Mouse (Mus musculus): ENCODE measurements around the gene Pafah1b2.

Gene Pafah1b2

DNA sequence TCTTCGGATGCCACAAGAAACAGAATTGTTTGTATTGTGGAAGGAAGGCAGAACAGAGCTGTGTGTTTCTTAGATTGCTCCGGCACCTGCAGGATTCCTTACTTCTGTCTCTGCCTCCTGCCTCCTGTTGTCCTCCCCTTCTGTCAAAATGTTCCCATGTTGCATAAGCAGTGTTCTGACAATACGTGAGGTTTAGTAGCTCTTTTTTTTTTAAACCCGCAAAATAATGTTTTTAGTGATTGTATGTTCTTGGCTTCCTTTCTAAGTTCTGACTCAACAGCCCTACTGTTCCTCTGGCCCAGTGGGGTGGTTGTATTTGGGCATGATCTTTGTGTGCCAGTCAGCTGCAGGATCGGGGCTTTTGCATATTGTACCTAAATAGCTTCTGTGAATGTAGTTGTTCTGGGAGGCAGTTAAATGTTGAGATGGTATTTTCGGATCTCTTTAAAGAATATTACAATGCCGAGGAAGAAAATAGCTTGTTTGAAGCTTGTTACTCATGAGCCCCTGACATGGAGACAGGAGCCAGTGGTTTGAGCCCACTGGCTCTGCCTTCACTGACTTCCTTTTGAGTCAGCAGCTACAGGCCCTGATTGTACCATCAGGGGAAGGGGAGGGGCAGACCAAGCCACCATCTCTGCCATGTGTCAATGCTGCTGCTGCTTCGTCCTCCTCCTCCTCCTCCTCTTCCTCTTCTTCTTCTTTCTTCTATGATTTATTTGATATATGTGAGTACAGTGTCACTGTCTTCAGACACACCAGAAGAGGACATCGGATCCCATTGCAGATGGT is 13.8 kb upstream of the Pafah1b2 start:
- DNase-seq, result no peak

DNA sequence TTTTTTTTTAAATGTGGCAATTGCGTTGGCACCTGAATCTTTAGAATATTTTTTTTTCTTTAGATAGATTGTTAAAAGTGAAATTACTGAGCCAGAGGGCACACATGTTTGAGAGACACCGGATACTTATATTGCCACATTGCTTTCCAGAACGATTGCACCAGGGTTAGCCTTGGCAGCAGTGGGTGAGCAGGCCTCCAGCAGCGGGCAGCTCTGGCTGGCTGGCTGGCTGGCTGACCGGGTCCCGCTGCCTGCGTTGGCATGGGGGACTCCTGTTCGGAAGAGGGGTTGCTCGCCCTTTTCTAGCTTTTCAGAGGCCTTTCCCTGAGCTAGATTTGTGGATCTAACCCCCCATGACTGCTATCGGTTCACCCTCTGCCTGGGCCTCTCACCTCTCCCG is 11.1 kb upstream of the Pafah1b2 start:
- DNase-seq, result no peak

DNA sequence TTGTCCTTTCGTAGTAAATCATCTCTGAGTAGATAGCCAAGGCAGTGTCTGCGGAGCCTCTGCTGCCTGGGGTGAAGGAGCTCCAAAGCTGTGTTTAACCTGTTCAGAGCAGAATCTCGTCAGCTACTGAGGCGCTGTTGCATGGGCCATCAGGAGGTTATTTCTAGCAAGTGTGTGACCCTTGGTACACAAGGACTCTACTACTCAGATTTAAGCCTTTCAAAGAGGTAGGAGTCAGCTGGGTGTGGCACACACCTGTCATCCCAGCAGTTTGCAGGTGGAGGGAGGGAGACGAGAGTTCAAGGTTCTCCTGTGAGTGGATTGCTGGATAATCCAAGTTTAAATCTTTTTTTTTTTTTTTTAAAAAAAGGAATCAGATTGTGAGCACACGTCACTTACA is 7.5 kb upstream of the Pafah1b2 start:
- no peak for DNase-seq

DNA sequence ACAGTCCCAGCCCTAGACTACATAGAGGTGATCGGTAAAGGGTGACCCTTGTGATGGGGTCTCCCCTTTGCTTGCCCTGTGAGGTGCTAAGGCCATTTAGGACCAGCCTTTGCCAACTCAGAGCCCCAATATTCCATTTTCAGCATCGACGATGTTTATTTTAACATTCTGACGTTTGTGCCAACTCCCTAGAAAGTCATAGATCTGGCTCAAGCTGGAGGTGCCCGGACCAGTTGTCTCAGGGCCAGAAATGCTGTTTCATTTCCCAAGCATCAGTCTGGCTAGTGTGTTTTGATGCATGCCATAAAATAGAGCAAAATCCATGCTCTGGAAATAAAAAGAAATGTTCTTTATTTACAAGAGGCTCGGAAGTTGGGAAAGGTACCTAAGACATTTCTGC is 5.8 kb upstream of the Pafah1b2 start:
- DNase-seq, result no peak

DNA sequence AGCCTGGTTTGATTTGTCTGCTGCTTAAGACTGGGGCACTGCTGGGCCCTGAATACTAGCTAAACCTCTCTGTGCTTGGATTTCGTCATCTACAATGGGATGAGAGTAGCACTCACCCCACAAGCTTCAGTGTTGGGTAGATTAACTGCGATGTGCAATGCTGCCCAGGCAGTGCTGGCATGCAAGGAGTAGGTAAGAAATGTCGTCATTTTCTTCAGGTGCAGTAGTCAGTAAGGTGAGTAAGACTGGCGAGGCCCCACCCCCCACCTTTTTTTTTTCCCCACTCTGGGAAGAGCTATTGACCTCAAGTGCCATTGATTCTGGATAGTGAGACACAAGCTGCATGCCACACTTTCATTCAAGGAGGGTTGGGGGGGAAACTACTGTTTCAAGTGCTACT is 3.9 kb upstream of the Pafah1b2 start:
- DNase-seq, result no peak

DNA sequence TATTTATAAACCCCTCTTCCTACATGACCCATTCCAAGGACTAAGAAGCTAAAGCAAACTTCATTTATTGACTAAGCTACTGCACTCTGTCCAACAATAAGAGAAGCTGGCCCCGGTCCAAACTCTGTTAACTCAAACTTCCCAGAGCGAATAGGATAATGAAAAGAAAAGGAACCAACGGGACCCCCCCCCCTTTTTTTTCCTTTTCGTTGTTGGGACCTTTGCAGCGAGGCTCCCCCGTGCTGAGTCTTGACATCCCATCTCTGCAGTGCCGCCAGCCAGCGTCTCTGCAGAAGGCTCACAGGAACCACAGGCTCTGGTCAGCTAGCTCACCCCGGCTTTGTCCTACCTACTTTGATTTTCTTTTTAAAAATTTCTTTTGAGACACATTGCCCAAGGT is 3.3 kb upstream of the Pafah1b2 start:
- no peak for DNase-seq

DNA sequence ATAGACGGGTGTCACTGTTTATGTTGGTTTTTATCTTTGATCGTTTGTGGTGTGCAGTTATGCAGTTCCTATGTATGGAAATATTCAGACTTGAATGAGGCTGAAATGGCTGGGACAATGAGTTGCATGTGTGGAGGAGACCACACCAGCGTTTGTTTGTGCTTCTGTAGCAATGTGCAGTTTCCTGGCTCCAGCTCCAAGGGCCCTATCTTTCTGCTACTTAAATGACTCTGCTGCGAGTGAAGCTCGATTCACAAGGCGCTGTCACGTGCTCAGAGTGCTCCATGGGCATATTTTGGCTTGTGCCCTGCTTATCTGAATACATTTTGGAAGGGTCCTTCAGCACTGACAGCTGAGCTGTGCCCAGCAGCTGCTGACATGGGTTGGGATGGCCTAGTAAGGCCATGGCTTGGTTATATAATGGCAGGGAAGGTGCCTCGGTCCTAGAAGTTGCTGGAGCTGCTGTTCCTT is 2.6 kb upstream of the Pafah1b2 start:
- no peak for DNase-seq

DNA sequence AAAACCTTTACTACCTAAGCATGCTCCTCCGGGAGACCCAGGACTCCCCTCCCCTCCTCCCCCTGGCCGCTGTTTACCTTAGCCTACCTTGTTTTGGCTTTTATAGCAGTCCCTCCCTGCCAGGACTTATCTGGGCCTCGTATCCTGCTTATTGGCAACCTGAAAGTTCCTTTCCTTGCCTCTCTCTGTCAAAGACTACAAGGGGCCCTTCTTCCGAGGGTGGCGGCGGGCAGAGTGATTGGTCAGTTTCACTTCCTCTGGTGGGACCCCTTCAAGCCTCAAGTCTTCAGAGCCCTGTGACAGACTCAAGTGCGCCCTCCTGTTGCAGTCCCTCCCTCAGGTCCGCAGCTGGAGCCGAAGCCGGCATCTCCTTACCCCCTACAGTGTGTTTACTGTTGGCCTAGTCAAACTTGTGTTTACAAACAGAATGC is 1.8 kb upstream of the Pafah1b2 start:
- DNase-seq, result peak; percentile 82 to 84

DNA sequence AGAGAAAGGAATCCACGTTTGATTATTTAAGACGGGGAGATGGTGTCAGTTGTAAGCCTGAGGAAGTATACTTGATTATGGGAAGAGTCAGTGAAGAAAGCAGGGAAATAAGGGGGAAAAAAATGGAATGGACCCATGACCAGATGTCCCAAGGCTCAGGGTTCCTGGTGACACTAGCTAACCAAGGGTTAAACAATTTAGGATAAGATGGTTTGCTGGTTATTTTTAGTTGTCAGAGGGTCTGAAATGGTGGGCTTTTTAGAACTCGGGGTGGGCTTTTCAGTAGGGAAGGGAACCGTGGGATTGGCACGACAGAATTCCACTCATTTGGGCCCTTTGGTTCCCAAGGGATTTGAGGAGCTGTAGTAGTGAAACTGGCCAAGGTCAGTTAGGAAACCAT is 1.1 kb upstream of the Pafah1b2 start:
- DNase-seq, result no peak

DNA sequence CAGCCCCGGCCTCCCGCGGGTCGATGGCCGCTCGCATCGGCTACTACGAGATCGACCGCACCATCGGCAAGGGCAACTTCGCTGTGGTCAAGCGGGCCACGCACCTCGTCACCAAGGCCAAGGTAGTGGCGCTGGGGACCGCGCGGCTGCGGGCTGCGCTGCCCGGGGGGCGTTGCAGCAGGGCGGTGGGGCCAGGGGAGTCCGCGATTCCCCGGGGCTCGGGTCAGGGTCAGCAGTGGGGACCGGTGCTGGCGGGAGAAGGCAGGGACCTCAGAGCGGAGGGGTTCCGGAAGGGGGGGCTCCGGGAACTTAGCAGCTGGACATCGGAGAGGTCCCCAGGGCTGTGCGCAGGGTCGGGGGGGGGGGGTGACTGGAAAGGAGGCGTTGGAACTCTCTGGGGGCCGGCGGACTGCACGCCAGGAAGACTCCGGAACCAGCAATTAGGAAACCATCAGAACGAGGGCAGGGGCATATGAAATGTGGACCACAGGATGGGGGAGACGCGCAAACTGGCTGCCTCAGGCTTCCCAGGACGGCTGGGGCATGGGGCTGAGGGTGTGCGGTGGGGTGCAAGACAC is 608 bp upstream of the Pafah1b2 start:
- DNase-seq, result peak; percentile 27 to 32

DNA sequence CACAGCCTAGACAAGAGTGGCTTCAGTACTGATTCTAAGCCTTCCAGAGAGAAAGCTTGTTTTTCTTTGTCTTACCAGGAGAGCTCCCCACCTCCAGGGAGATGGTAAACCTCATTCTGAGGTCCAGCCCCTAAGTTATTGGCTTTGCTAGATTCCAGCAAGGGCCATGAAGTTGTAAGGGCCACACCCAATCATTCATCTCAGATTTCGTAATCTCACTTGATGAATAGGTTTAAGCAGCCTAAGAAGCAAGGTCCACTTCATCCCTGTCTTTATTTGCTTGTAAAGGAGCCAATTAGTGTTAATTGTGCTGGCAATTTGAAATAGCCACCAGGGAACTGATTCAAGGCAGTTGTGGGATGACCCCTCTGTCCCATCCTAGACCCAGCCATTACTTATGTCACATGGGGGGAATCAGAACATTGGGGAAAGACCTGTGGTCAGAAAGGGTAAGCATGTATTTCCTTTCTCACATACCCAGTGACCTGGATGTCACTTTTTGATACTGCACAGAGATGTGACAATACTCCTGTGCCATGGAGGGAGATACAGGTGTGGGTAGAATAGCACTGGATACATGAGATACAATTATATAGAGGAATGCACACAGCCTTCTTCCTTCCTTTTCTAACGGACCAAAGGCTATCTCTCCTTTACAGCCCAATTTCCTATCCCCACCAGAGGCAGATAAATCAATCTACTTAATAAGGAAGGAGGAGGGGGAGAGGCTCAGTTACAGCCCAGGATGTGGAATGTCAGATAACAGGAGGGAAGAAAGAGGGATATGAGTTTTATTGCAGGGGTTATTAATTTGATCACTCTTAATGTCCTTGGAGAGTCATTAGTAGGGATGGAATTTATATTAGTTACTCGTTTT is 1.2 kb downstream of the Pafah1b2 start:
- no peak for DNase-seq

DNA sequence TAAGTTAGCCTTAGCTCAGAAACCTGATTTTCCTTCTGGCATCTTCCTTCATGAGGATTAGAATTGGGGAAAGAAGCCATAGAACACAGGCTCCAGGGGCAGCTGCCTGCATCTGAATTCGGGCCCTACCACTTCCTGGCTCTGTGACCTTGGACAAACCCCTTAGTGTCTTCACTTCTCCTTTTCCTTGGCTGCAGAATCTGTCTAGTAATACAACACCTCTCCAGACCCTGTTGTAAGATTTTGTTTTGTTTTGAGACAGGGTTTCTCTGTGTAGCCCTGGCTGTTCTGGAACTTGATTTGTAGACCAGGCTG is 2.9 kb downstream of the Pafah1b2 start:
- DNase-seq, result peak; percentile 61 to 66

DNA sequence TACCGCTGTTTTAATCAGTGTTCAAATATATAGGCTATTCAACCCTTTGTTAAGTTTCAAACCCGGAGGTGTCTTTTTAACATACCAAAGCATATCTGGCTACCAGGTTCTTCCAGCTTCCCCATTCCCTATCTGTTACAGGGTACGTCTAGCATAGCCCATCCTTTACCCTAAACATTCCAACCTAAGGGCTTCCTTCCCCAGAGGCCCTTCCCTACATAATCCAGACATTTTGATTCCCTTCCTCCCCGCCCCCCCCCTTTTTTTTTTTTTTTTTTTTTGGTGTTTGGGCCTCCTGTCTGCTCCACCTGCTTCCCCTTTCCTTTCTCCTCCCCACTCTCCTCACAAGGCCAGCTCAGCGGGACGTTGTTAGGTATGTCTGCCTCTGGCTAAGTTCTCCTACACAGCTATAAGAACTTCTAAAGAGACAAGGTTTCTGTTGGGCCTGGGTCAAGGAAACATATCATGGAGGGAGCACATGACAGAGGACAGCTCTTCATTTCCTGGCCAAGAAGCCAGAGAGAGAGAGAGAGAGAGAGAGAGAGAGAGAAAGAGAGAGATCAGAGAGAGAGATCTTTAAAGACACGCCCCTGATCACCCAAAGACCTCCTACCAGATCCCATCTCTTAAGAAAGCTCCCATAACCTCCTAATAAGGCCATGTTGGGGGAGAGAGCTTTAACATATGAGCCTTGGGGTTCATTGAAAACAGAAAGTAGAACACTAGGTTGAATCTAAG is 3.4 kb downstream of the Pafah1b2 start:
- DNase-seq, result no peak

DNA sequence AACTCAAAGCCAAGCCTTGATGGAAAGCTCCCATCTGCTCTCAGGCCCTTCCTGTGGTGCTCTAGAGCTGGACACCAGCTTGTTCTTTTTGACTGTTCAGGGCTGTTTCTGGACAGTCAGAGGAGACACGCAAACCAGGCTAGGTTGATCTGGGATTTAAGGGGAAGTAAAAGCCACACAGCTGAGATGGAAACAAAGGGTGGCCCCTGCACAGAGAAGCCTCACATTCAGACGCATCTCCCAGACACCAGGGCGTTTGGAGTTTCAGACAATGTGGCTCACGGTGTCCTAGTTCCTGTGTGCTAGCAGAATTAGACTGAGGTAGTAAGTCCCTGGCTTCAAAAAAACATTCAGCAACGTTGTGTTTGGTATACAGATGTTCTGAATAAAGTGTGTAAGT is 6.3 kb downstream of the Pafah1b2 start:
- no peak for DNase-seq

DNA sequence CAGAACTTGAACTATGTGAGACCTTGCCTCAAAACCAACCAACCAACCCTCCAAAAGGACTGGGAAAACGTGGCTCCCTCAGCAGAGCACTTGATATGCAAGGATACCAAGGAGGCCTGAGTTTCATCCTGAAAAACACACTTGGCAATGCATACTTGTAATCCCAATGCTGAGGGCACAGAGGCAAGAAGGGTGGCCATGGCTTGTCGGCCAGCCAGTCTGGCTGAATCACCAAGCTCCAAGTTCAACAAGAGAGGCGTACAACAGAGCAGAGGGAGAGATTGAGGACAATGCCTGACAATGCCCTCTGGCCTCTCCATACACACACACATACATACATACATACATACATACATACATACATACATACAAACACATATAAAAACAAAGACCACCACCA is 8.0 kb downstream of the Pafah1b2 start:
- no peak for DNase-seq

DNA sequence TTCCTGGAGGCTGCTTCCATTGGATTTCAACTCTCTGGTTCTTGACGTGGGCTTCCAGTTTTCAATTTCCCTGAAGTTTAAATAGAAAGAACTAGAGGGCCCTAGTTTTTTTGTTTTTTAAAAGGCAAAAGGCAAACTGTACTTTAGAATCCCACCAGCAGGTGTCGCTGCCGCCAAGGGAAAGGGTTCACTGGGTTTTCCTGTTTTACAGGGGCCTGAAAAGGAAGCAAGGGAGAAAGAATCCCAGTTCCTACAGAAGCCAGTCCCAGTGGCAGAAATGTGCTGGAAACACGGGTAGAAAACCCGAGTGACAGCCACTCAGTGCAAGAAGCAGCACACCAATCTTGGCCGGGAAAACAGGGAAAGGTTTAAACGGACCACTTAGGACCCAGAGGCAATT is 8.8 kb downstream of the Pafah1b2 start:
- peak; percentile 79 to 81 for DNase-seq

DNA sequence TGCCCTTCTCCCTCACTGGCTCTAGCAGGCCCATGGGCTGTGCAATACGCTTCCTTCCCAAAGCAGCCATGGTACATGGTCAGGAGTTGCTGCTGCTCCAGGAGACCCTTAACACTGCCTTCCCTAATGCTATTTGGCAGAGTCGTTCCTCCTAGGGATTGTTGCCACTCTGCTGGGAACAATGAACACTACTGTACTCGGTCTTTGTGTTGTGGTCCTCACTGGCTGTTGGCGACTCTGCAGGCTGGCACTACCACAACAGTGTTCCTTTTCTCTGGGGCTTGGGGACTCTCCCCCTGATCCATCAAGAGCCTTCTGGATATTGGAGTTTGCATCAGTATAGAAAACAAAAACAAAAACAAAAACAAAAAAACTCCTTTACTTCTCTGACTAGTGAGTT is 13.5 kb downstream of the Pafah1b2 start:
- DNase-seq, result no peak

DNA sequence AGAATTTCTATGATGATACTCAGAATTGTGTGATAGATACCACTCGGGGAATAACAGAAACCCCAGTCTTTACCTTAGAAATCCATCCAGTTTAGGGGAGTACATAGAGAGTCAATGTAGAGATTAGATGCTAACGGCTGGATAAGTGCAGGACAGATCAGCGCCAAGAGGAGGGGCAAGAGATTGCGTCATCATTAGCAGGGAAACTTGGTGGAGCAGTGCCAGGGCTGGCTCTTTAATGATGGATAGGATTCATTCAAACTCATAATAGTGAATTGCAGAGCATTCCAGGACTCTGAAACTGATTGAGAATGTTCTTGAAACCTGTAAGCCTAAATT is 27.3 kb downstream of the Pafah1b2 start:
- DNase-seq, result peak; percentile 14 to 24

DNA sequence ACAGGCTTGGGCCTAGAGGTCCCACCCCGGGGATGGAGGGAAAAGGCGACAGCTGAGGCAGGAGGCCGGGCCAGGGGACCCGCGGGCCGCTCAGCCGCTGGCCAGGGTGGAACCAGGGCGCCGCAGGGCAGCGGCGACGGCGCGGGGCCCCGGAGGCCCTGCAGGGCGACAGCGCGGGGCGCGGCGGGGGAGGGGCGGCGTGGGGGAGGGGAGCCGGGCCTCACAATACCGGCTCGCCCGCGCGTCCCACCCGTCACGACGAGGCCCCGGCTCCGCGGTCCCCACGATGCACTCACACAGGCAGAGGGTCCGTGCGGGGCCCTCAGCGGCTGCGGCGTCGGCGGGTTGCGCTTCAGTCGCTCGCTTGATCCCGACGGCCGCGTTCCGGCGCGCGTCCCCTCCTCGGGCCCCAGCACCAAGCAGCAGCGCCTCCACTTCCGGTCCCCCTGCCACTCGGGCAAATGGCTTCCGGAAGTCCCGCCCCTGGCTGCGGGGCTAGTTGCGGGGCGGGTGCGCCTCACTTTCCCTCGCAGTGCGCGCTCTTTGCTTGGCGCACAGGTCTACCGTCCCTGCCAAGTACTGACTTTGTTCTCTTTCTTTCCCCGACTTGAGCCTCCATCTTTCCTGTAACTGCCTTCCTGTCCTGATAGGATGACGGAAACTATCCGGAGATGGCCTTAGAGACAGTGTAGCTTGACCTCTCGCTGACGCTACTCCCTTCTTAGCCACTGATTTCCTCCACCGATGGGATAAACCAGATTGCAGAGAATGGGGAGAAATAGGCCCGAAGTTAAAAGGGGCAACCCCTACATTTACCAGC is 27.9 kb downstream of the Pafah1b2 start:
- peak; percentile 92 to 93 for DNase-seq

DNA sequence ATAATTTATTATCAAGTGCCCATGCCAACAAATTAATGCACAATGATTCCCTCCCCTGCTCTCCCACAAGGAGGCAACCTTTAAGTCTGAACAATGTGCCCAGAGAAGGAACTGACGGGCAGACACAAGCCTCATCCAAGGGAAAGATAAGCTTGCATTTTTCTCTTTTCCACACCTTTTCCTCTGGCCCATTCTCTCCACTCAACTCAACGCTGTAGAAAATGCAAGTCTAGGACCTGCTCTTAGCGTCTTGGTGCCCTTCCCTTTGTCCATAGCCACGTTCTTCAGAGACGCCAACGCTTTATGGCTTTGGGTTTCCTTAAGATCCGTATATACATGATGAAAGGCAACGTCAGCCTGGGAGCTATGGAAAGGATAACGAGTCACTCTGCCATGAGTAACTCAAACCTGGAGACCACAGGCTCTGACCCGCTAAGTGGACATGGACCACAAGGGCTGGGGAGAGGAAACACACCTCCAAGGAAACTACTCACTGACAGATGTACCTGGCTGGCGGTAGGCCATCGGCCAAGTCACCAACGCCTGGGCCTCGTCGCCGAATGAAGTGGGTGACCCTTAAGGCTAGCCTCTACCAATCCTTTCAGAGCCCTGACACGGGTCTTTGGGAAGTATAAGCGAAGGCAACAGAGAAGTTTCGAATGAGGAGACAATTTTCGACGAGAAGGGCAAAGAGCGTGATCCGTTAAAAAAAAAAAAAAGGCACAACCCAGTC is 28.6 kb downstream of the Pafah1b2 start:
- peak; percentile 9 to 27 for DNase-seq

DNA sequence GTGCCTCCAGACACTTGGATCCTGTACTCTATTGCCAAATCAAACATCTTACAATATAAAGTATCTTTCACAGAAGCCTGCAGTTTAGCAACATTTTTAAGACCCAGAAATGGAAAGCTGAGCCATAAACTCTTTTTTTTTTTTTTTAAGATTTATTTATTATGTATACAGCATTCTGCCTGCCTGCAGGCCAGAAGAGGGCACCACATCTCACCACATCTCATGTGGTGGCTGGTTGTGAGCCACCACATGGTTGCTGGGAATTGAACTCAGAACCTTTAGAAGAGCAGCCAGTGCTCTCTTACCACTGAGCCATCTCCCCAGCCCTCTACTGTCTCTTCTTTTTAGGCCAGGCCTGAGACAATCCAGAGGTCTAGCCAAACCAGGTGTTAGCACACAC is 31.2 kb downstream of the Pafah1b2 start:
- DNase-seq, result peak; percentile 33 to 37

DNA sequence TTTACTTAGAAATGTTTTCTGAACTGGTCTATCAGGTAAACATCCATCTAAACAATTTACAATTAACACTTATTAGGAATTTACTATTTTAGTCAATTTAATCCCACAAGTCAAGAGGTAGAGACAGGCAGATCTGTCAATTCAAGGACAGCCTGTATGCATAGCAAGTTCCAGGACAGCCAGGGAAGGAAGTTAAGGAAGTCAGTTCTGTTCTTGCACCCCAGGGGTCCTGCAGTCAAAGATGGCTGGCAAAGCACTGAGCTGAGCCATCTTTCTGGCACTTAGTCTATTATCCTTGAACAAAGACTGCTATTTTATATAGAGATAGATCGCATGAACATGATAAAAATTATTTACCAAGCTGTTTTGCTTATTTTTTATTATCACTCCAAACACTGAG is 31.9 kb downstream of the Pafah1b2 start:
- DNase-seq, result no peak

Data from B cell, adult 2 months (primary cell).